Mouse (Mus musculus) brain, adult 10 weeks (tissue): ENCODE data around the gene Kcnj14. TPM values are rescaled to one million over a fixed set of nuclear protein-coding genes. Genes with fewer than 3 reads are reported as not detected.

Experiments
- polyA plus RNA-seq: library from polyadenylated mRNA; stranded (reverse); fragments of 350-450 nt; fragmentation: Illumina TruSeq; extraction: RNeasy Lipid Tissue Mini Kit (QIAGEN cat#74804); gene quantifications from one replicate; pipeline ENCODE4 v1.2.3, GENCODE M21; 2015; ENCODE audit warnings: low read depth, low replicate concordance

Kcnj14 gene
- 2.9 TPM for polyA plus RNA-seq

GRCm38 (mm10) chr7:45824598-45824997, at the start of gene Kcnj14:
TSS of gene Kcnj14 (minus strand) at chr7:45824782.

DNA sequence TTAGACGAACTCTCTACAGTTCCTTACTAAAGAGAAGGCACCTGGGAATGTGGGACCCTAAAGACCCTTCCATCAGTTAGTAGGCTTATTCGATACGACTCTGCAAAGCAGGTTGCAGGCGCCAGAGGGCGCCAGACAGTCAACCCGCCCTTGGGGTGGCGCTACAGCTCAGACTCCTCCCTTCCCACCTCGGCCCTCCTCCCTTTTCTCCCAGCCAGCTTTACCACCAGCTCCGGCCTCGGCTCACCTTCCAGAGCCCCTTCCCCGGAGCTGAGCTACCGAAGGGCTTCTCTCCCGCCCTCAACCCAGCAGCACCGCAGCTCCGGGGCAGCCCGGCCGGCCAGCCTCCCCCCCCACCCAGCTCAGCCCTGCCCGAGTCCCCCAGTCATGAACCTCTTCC, 48.0 kb upstream of the Kcnj14 start, which contains the start of gene Kdelr1:
TSS of gene Kdelr1 (plus strand) at position 149 of the 400 bp plus-strand sequence.

DNA sequence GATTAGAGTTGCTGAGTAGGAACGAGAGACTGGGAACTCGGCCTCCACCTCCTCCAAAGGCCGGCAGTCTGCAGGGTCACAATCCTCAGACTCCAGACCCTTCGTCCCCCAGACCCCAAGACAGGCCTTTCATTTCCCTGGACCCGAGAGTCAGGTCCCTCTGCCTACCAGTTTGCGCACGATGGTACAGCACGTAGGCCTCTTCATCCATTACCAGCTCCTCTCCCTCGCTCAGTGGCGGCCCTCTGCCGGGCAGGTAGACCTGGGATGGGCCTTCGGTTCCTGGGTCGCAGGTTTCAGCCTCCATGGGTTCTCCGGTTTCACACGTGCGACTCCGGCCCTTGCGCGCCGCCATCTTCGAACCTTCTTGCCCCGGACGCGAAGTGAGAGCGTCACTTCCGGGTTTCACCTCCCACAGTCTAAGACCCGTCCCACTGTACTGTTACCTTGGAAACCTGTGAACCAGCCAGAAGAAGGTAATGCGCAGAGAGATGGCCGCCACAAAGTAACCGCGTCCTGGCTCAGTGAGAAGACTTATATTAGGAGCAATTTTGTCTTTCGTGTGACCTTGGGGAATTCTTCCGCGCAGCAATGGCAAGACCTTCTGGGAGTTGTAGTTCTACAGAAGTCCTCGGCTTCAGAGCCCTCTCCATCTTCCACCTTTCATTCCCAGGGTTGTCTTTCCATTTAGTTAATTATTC, 6.0 kb upstream of the Kcnj14 start, which contains the start of gene Grwd1:
TSS of gene Grwd1 (minus strand) at position 518 of the 701 bp plus-strand sequence.

DNA sequence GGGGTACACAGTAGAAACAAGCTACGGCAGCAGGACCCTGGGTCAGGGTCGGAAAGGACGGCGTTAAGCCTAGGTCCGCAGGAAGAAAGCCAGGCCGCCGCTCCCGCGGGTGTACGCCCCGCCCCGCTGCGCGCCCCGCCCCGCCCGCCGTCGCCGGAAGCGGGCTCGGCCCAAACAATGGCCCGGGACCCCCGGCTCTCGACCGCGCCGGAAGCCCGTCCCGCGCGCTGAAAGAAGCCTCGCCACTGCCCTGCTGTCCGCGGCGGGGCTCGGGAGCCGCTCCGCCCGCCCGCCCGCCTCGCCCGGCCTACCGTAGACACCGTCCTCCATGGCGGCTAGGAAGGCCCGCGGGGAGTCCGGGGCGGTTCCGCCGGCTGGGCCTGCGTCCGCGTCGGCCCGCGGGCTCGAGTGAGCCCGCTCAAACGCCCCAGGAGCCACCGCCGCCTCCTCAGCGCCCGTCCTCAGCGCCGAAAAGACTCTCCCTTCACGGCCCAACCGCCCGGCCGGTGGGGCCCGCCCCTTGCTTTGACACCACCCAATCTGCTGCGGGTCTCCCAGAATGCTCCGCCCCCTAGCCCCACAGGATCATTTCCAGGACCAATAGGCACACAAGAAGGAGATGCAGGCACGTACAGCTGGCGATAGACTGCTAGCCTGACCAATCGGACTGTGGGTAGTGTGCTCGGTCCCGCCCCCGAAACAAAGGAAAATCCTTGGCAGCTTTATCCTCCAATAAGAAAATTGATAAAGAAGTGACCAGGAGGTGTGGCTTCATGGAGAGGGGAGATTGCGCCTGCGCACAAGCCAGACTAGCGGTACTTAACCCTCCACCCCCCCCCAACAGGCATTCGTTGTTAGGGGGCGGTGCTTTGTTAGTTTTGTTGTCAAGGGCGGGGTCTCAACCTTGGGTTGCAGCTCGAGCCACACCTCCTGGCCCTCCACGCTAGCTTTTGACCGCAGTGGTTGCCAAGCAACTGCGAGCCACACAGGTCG, 10.5 kb downstream of the Kcnj14 start, which contains the start of gene Cyth2:
TSS of gene Cyth2 (minus strand) at position 795 of the 993 bp plus-strand sequence.

DNA sequence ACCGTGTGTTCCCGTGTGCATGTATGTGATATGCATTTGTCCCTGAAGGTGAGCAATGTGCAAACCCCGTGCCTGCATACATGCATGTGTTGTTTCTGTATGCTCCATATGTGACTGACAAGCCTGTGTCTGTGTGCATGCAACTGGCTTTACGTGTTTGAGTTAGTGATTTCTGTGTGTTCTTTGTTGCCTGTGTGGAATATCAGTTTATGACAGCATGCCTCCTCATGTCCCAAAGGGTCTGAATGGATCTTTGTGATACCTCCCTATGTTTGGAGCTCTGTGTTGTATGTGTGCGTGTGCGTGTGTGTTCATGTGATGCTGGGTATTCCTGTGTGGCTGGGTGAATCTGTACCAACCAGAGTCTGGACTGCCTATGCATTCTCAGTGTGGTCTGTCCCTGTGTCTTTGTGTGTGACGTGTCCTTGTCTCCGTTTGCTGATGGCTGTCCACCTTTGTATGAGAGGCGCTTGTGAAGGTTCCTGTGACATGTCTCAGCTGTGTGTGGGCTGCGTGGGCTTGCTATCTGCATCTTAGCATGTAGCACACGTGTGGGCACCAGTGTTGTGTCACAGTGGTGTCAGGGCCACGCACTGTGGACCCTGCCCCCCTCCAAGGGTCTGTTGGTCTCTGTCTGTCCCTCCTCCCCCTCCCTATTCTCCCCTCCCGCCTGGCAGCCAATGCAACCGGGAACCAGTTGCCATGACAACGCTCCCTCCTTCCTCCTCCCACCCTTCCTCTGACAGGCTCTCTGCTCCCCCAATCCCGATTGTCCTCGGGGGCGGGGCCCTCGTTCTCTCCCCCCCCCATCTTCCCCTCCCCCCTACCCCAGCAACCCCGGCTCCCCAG, 39.8 kb downstream of the Kcnj14 start, which contains the start of gene Sult2b1:
TSS of gene Sult2b1 (minus strand) at position 146 of the 849 bp plus-strand sequence.

DNA sequence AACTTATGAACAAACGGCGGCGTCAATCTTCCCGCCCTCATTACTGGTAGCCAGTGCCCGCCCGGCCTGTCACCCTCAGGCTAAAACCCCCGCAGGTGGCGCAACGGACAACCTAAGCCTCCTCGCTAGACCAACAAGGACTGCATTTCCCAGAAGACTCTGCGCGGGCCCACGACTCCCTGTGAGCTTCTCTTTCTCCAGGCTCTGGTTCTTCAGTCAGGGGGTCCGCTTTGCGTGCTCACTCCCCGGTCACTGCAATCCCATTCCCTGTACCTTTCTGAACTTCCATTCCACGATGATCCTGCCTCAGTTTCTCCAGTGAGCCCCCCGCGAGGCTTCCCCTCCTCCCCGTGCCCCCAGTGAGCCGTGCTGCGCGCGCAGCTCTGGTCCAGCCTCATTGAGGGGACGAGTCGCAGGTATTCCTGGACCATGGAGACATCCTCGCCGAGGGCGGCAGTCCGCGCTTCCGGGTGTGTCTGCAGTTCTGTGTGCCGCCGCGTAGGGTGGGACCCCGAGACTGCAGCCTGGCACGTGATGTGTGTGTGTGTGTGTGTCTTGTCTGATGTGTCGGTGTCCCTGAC, 41.0 kb downstream of the Kcnj14 start, which contains the start of gene Lmtk3:
TSS of gene Lmtk3 (plus strand) at position 228 of the 581 bp plus-strand sequence.

Other genes with a start within 250 kb of the Kcnj14 start
- gene Fgf21, start 209.3 kb downstream of the Kcnj14 start, polyA plus RNA-seq, result not detected
- gene Fut1, start 207.5 kb downstream of the Kcnj14 start, polyA plus RNA-seq, result not detected
- gene Izumo1, start 203.0 kb downstream of the Kcnj14 start, polyA plus RNA-seq, result not detected
- gene Rasip1, start 197.3 kb downstream of the Kcnj14 start, polyA plus RNA-seq, result 4.0 TPM
- 4.0 TPM for gene Mamstr, start 184.8 kb downstream of the Kcnj14 start, polyA plus RNA-seq
- 0.31 TPM for gene Fut2, start 158.4 kb downstream of the Kcnj14 start, polyA plus RNA-seq
- gene Ntn5, start 140.8 kb downstream of the Kcnj14 start, polyA plus RNA-seq, result 5.4 TPM
- 1.1 TPM for gene Sec1, start 130.4 kb downstream of the Kcnj14 start, polyA plus RNA-seq
- gene Car11, start 124.9 kb downstream of the Kcnj14 start, polyA plus RNA-seq, result 234 TPM
- gene Dbp, start 119.7 kb downstream of the Kcnj14 start, polyA plus RNA-seq, result 80.7 TPM
- 458 TPM for gene Rpl18, start 109.3 kb downstream of the Kcnj14 start, polyA plus RNA-seq
- 18.2 TPM for gene Sphk2, start 106.8 kb downstream of the Kcnj14 start, polyA plus RNA-seq
- gene Fam83e, start 103.6 kb downstream of the Kcnj14 start, polyA plus RNA-seq, result not detected
- gene Spaca4, start 99.0 kb downstream of the Kcnj14 start, polyA plus RNA-seq, result not detected
- 101 TPM for gene Lmtk3, start 41.0 kb downstream of the Kcnj14 start, polyA plus RNA-seq
- gene Sult2b1, start 40.1 kb downstream of the Kcnj14 start, polyA plus RNA-seq, result 17.1 TPM
- 173 TPM for gene Cyth2, start 10.2 kb downstream of the Kcnj14 start, polyA plus RNA-seq
- gene Grwd1, start 6.2 kb upstream of the Kcnj14 start, polyA plus RNA-seq, result 15.6 TPM
- gene Kdelr1, start 48.0 kb upstream of the Kcnj14 start, polyA plus RNA-seq, result 88.2 TPM
- 7.3 TPM for gene Grin2d, start 53.6 kb upstream of the Kcnj14 start, polyA plus RNA-seq
- gene Syngr4, start 71.9 kb upstream of the Kcnj14 start, polyA plus RNA-seq, result not detected
- 23.1 TPM for gene Tmem143, start 72.2 kb upstream of the Kcnj14 start, polyA plus RNA-seq
- gene Emp3, start 96.6 kb upstream of the Kcnj14 start, polyA plus RNA-seq, result 3.6 TPM
- gene Ccdc114, start 99.3 kb upstream of the Kcnj14 start, polyA plus RNA-seq, result 2.9 TPM
- 1.2 TPM for gene Abcc6, start 205.5 kb upstream of the Kcnj14 start, polyA plus RNA-seq
- 68.6 TPM for gene Nomo1, start 208.9 kb upstream of the Kcnj14 start, polyA plus RNA-seq